Mouse (Mus musculus) CH12.LX (cell line): ENCODE data around the gene Arl2bp. TPM values are rescaled to one million over a fixed set of nuclear protein-coding genes. Genes with fewer than 3 reads are reported as not detected.

Source experiments
- DNase-seq: peaks from one replicate; pipeline ENCODE4 v3.0.0-alpha.2; 2013; ENCODE audit errors: extremely low read depth
- H3K27ac ChIP-seq: 2 replicates; pipeline ENCODE4 v1.5.1; 2012; ENCODE audit warnings: low read depth, mild to moderate bottlenecking, control low read depth, moderate library complexity; ENCODE audit not compliant: insufficient read depth
- H3K27me3 ChIP-seq: replicated peaks from 2 replicates; pipeline ENCODE3; 2012; ENCODE audit warnings: inconsistent platforms
- H3K36me3 ChIP-seq, 2 experiments: replicated peaks in 1 of 2; 2 replicates each; pipeline versions ENCODE3 to v1.6.1; 2012; ENCODE audit warnings: inconsistent platforms in 1 of 2, low read length in 1 of 2, mild to moderate bottlenecking in 1 of 2, mixed read lengths in 1 of 2, moderate library complexity in 1 of 2; ENCODE audit not compliant: control insufficient read depth in 1 of 2, insufficient read depth in 1 of 2
- H3K4me1 ChIP-seq, 2 experiments: 2 replicates each; pipeline ENCODE4 v1.6.1; 2012; ENCODE audit warnings: inconsistent platforms in 1 of 2, moderate library complexity in 1 of 2; ENCODE audit not compliant: insufficient read depth in 2 of 2, control insufficient read depth in 1 of 2
- H3K4me2 ChIP-seq: 2 replicates; pipeline ENCODE4 v1.6.1; 2012; ENCODE audit warnings: low read depth, mild to moderate bottlenecking, control low read depth; ENCODE audit not compliant: poor library complexity, insufficient read depth, severe bottlenecking
- H3K4me3 ChIP-seq, 3 experiments: fragments of 150-350 bp in 1 of 3; sonication (generic) in 1 of 3; replicated peaks in 1 of 3; 2 replicates each; pipeline versions ENCODE3 to v1.5.1; 2011 to 2012; ENCODE audit warnings: low read depth in 2 of 3, low read length in 2 of 3, mild to moderate bottlenecking in 2 of 3, moderate library complexity in 2 of 3, control low read depth in 1 of 3, improper control_type of control experiment in 1 of 3, inconsistent platforms in 1 of 3, mixed read lengths in 1 of 3; ENCODE audit not compliant: poor library complexity in 1 of 3
- H3K79me2 ChIP-seq: replicated peaks from 2 replicates; pipeline ENCODE4 v1.6.1; 2012; ENCODE audit warnings: mild to moderate bottlenecking, moderate library complexity; ENCODE audit not compliant: control insufficient read depth, poor library complexity, insufficient read depth, severe bottlenecking; ENCODE audit errors: extremely low read depth
- H3K9ac ChIP-seq: 2 replicates; pipeline ENCODE4 v1.6.1; 2012; ENCODE audit warnings: low read depth, mild to moderate bottlenecking, control low read depth, moderate library complexity; ENCODE audit not compliant: insufficient read depth
- H3K9me3 ChIP-seq: replicated peaks from 2 replicates; pipeline ENCODE3; 2012; ENCODE audit warnings: low read length, inconsistent platforms, mixed read lengths
- CHD2 ChIP-seq: IDR thresholded peaks from 2 replicates; pipeline ENCODE4 v1.6.1; 2011; ENCODE audit warnings: low read length, improper control_type of control experiment
- CTCF ChIP-seq, 2 experiments: IDR thresholded peaks in 1 of 2; conservative IDR thresholded peaks in 1 of 2; 2 replicates each; pipeline ENCODE4 v1.5.1; 2011 to 2012; ENCODE audit warnings: low read depth in 2 of 2, low read length in 2 of 2, improper control_type of control experiment in 1 of 2, inconsistent platforms in 1 of 2, mild to moderate bottlenecking in 1 of 2, moderate library complexity in 1 of 2
- ELF1 ChIP-seq: IDR thresholded peaks from 2 replicates; pipeline ENCODE4 v1.6.1; 2014; ENCODE audit warnings: low read depth, mild to moderate bottlenecking, inconsistent platforms, low read length, improper control_type of control experiment
- EP300 ChIP-seq: IDR thresholded peaks from 2 replicates; pipeline ENCODE4 v1.6.1; 2011; ENCODE audit warnings: low read length, improper control_type of control experiment
- HCFC1 ChIP-seq: IDR thresholded peaks from 2 replicates; pipeline ENCODE4 v1.6.1; 2012; ENCODE audit warnings: low read depth, mild to moderate bottlenecking, inconsistent platforms, low read length, improper control_type of control experiment
- JUN ChIP-seq: IDR thresholded peaks from 2 replicates; pipeline ENCODE4 v1.6.1; 2011; ENCODE audit warnings: low read depth, mild to moderate bottlenecking, low read length, improper control_type of control experiment, moderate library complexity; ENCODE audit not compliant: insufficient read depth
- JUND ChIP-seq: conservative IDR thresholded peaks from 2 replicates; pipeline ENCODE4 v1.6.1; 2011; ENCODE audit warnings: low read depth, low read length, improper control_type of control experiment
- KAT2A ChIP-seq: IDR thresholded peaks from 2 replicates; pipeline ENCODE4 v1.6.1; 2012; ENCODE audit warnings: low read length, improper control_type of control experiment, inconsistent platforms; ENCODE audit not compliant: insufficient replicate concordance
- MAFK ChIP-seq: IDR thresholded peaks from 2 replicates; pipeline ENCODE4 v1.6.1; 2011; ENCODE audit warnings: low read length, improper control_type of control experiment; ENCODE audit not compliant: insufficient replicate concordance
- MEF2A ChIP-seq: IDR thresholded peaks from 2 replicates; pipeline ENCODE4 v1.6.1; 2014; ENCODE audit warnings: low read depth, mild to moderate bottlenecking, inconsistent platforms, low read length, improper control_type of control experiment, borderline replicate concordance
- MXI1 ChIP-seq: IDR thresholded peaks from 2 replicates; pipeline ENCODE4 v1.6.1; 2011; ENCODE audit warnings: mild to moderate bottlenecking, low read depth, low read length, improper control_type of control experiment
- NELFE ChIP-seq: IDR thresholded peaks from 2 replicates; pipeline ENCODE4 v1.6.1; 2011; ENCODE audit warnings: low read depth, low read length, improper control_type of control experiment
- NRF1 ChIP-seq: IDR thresholded peaks from 2 replicates; pipeline ENCODE4 v1.6.1; 2014; ENCODE audit warnings: low read depth, mild to moderate bottlenecking, inconsistent platforms, low read length, improper control_type of control experiment, moderate library complexity
- POLR2AphosphoS2 ChIP-seq: IDR thresholded peaks from 2 replicates; pipeline ENCODE4 v1.6.1; 2011; ENCODE audit warnings: low read depth, low read length, improper control_type of control experiment
- RAD21 ChIP-seq: IDR thresholded peaks from 2 replicates; pipeline ENCODE4 v1.6.1; 2011; ENCODE audit warnings: low read depth, mild to moderate bottlenecking, low read length, improper control_type of control experiment, moderate library complexity
- SMC3 ChIP-seq: IDR thresholded peaks from 2 replicates; pipeline ENCODE4 v1.6.1; 2011; ENCODE audit warnings: low read depth, low read length, improper control_type of control experiment
- TBP ChIP-seq: conservative IDR thresholded peaks from 2 replicates; pipeline ENCODE4 v1.6.1; 2011; ENCODE audit warnings: low read depth, low read length, improper control_type of control experiment
- TCF12 ChIP-seq: IDR thresholded peaks from 2 replicates; pipeline ENCODE4 v1.6.1; 2014; ENCODE audit warnings: low read depth, mild to moderate bottlenecking, inconsistent platforms, low read length, improper control_type of control experiment
- USF1 ChIP-seq: IDR thresholded peaks from 2 replicates; pipeline ENCODE4 v1.6.1; 2014; ENCODE audit warnings: low read depth, mild to moderate bottlenecking, inconsistent platforms, low read length, improper control_type of control experiment
- USF2 ChIP-seq: conservative IDR thresholded peaks from 2 replicates; pipeline ENCODE4 v1.6.1; 2011; ENCODE audit warnings: low read depth, low read length, improper control_type of control experiment
- ZC3H11A ChIP-seq: IDR thresholded peaks from 2 replicates; pipeline ENCODE4 v1.6.1; 2012; ENCODE audit warnings: low read depth, mild to moderate bottlenecking, inconsistent platforms, low read length, improper control_type of control experiment
- ZKSCAN1 ChIP-seq: IDR thresholded peaks from 2 replicates; pipeline ENCODE4 v1.6.1; 2012; ENCODE audit warnings: low read depth, inconsistent platforms, low read length, improper control_type of control experiment, borderline replicate concordance
- dilution Hi-C: fragments of 300-500 bp; cut with MboI; formaldehyde crosslinking; loops from 2 replicates; pipeline ENCODE4 v1.14.3; 2020; ENCODE audit warnings: low sequenced_read_pairs; ENCODE audit not compliant: extremely low pct_unique_long_range_greater_than_20kb, extremely low pct_ligation_motif_present
- in situ Hi-C: fragments of 300-500 bp; cut with MboI; formaldehyde crosslinking; loops from 3 replicates; pipeline ENCODE4 v1.14.3; 2019; ENCODE audit warnings: low sequenced_read_pairs, low pct_ligation_motif_present, low pct_unique_long_range_greater_than_20kb, mixed read lengths
- polyA plus RNA-seq: library from polyadenylated mRNA; unstranded; fragments of >175 nt; gene quantifications from 2 replicates; pipeline ENCODE4 v1.2.1, GENCODE M21; 2012; ENCODE audit warnings: low read depth; ENCODE audit not compliant: insufficient read length
- total RNA-seq, 2 experiments: library from RNA; depleted of rRNA; stranded (reverse); fragments of 300-350 nt in 1 of 2; fragments of >200 nt in 1 of 2; gene quantifications; 2 replicates each; pipeline ENCODE4 v1.2.3; 2012 to 2014

Gene Arl2bp
- total and polyA plus RNA-seq, 3 experiments, result 24.8 to 107 (median 85.1) TPM

GRCm38 (mm10) chr8:94664722-94665121 is 1.7 kb upstream of the Arl2bp start:
- H3K27me3 ChIP-seq, result no peaks in the 10 kb centered on the region
- peaks cover 17% of the 10 kb centered on the region for H3K79me2 ChIP-seq
- H3K36me3 ChIP-seq, result peaks cover 1 to 25% of the 10 kb centered on the region in 2 experiments
- no peak overlapping the region for H3K27ac ChIP-seq
- no peaks in the 10 kb centered on the region for H3K9me3 ChIP-seq
- no peak overlapping the region for H3K9ac ChIP-seq
- TF ChIP-seq EP300 (no peak), SMC3 (no peak), JUND (no peak), NRF1 (no peak), TCF12 (no peak), POLR2AphosphoS2 (no peak), HCFC1 (no peak), CTCF (conservative IDR thresholded peaks at IDR 0.05 in 1 of 2, IDR thresholded peaks at IDR 0.05 in 1 of 2; ENCODE audit: low read depth in 2 of 2, low read length in 2 of 2) (no peak), JUN (no peak), TBP (no peak), USF1 (no peak), USF2 (no peak), MEF2A (no peak)
- TF ChIP-seq, all 38 proteins: peak for 0
- dilution Hi-C loops (no loop called here), in situ Hi-C loops (no loop called here)
- Histone ChIP-seq H3K4me2 (no peak overlapping the region), H3K4me1 (peaks cover 0 to 13% of the 10 kb centered on the region in 2 experiments; a peak in 2 of 4 replicates), H3K4me3 (no peak overlapping the region)
- no peak for DNase-seq

- no peak overlapping the region for H3K4me2 ChIP-seq
- peaks cover 0 to 16% of the 10 kb centered on the region in 2 experiments; a peak in 2 of 4 replicates for H3K4me1 ChIP-seq
- no peak for TF ChIP-seq TBP
- TF ChIP-seq RAD21, result no peak
- no peak for TF ChIP-seq SMC3
- TF ChIP-seq ZC3H11A, result no peak
- TF ChIP-seq NELFE, result no peak
- TF ChIP-seq HCFC1, result no peak
- TF ChIP-seq ZKSCAN1, result no peak
- no peak for TF ChIP-seq KAT2A
- TF ChIP-seq JUN, result no peak
- TF ChIP-seq MXI1, result no peak
- no peak for TF ChIP-seq TCF12
- TF ChIP-seq MEF2A, result no peak
- TF ChIP-seq CHD2, result no peak
- TF ChIP-seq MAFK, result no peak
- no peak for TF ChIP-seq NRF1
- no peak for TF ChIP-seq ELF1
- H3K9ac ChIP-seq, result no peak overlapping the region
- H3K4me3 ChIP-seq, result no peak overlapping the region
- dilution Hi-C loops, result no loop called here
- H3K36me3 ChIP-seq, result peaks cover 54 to 73% of the 10 kb centered on the region in 2 experiments
- no peaks in the 10 kb centered on the region for H3K79me2 ChIP-seq
- no peak for DNase-seq
- H3K27me3 ChIP-seq, result no peaks in the 10 kb centered on the region
- in situ Hi-C loops, result no loop called here
- H3K9me3 ChIP-seq, result no peaks in the 10 kb centered on the region
- H3K27ac ChIP-seq, result no peak overlapping the region
Observed at GRCm38 (mm10) chr8:94674384-94674783, 8.0 kb downstream of the Arl2bp start.
